Mouse (Mus musculus) liver, embryonic 14.5 days (tissue): ENCODE data around the gene Arrdc5.

Source experiments
- CTCF ChIP-seq: IDR thresholded peaks from 2 replicates; pipeline ENCODE4 v1.5.1; 2016; ENCODE audit warnings: antibody characterized with exemption, low read depth, control low read depth
- EP300 ChIP-seq: IDR thresholded peaks from 2 replicates; pipeline ENCODE4 v1.6.1; 2016; ENCODE audit warnings: antibody characterized with exemption, low read depth

DNA sequence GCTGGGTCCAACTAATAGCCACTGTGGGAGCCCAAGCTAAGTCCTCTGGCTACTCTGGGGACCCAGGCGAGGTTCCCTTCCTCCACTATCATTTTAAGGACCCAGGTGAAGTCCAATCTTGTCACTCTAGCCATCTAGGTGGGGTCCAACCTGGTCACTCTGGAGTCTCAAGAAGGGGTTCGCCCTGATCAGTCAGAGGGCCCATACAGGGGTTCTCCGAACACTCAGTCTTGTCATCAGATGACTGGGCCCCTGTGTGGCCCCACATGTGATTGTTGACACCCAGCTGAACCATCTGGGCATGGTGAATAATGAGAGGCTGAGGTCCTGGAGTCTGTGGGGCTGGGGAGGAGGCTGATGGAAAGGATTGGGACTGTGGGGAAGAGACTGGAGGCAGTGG, 30.3 kb downstream of the Arrdc5 start:
- TF ChIP-seq CTCF (no peak), EP300 (no peak)
